Mouse (Mus musculus): ENCODE results near the gene Tmem72. TPM values are rescaled to one million over a fixed set of nuclear protein-coding genes. Genes with fewer than 3 reads are reported as not detected.
A peak's percentile ranks its signal among the peaks of the same experiment; 100 is the strongest.

Tmem72 gene
- total RNA-seq, 2 experiments from 2014 or later = 0.22 to 0.81 TPM

DNA sequence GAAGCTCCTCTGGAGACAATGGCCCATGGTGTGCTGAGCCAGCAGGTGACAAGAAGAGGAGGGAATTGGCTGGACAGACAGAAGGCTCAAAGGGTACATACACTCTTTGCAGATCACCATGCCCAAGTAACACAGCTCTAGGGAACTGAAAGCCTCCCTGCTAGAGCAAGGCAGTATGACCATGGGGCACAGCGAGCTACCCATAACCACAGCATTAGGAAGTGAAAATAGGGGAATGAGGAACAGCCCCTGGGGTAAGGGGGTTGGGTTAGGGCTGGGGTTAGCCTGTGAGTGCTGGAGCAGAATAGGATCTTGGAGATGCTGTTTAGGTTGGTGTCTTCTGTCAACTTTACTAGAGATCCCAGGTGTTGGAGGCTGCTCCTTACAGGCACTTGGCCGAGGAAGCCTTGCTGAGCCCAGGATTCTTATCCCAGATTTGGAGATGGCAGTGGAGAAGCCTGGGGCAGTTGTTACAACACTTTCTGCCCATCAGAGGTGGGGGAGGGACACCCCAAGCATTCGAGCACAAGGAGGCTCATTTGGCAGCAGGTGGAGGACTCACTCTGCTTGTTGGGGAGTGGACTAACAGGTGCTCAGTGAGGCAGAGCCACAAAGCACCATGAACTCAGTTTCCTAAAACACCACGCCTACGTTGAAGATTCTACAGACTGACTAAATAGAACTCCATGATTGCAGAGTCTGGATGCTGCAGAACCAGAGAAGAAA, 37.0 kb downstream of the Tmem72 start:
- no peak for DNase-seq

- no peak for DNase-seq
Measured at GRCm38 (mm10) chr6:116677321-116677720, 39.4 kb downstream of the Tmem72 start.

GRCm38 (mm10) chr6:116676355-116676913, 40.3 kb downstream of the Tmem72 start:
- DNase-seq = no peak

DNA sequence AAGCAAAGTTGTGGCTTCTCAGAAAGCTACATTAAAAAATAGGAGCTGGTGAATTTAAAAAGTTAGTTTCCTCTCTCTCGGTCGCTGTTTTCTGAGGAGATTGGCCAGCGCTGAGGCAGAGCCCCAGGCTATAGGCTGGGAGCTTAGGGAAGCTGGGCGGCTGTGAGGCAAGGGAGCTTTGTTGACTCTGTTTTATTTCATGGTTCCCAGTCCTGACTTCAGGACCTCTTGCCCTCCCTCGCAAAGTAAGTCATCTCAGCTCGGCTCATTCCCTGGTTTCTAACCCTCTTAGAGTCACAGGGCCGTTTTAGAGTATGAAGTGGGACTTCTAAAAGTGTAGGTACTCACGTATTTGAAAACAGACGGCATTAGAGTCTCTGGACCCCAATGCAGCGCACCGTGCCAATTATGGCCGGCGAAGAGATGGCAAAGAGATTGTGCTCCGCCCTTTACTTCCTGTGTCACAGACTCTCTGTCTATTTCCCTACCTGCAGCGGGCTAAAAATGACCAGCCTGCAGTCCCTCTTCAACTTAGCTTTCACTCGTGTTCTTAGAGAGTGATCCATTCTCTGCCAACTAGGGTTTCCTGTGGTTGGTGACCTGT, 42.3 kb downstream of the Tmem72 start:
- DNase-seq = no peak

GRCm38 (mm10) chr6:116673471-116674282, 43.0 kb downstream of the Tmem72 start, which contains the start of gene Rassf4:
TSS of gene Rassf4 (minus strand) at chr6:116673952.
- DNase-seq = peak; percentile 73 to 75

DNA sequence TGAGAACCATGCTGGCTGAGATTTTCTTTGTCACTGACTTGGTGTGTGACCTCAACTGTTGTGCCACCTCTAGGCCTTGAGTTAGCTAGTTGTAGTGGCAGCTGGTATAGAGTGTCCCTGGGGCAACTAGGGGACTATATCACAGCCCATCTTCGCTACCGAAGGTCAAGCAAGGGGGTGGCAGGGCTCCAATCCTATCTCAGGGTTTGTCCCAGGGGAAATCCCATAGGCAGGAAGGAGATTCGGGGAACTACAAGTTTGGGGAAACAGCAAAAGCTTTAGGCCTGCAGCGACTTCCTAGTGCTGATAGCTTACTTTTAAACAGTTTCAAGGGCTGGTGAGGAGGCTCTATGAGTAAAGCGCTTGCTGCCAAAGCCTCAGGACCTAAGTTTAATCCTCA, 44.4 kb downstream of the Tmem72 start:
- no peak for DNase-seq

GRCm38 (mm10) chr6:116671768-116672167, 44.9 kb downstream of the Tmem72 start:
- no peak for DNase-seq

DNA sequence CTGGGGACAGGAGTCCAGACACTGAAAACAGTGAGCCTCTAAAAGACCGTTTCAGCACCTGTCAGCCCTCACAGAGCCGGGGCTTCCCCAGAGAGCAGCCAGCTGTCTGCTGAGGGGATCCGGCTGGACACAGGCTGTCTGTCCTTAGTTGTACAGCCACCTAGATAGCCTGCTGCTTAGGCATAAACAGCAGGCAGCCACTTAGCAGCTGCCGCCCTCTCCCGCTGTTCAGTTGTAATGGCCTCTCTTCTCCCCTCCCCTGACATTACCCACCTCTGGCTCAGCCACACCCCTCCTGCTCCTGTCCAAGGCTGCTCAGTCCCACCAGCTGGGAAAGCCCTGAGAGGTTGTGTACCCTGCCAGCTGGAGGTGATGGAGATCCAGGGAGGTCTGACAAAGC, 45.7 kb downstream of the Tmem72 start:
- no peak for DNase-seq

DNA sequence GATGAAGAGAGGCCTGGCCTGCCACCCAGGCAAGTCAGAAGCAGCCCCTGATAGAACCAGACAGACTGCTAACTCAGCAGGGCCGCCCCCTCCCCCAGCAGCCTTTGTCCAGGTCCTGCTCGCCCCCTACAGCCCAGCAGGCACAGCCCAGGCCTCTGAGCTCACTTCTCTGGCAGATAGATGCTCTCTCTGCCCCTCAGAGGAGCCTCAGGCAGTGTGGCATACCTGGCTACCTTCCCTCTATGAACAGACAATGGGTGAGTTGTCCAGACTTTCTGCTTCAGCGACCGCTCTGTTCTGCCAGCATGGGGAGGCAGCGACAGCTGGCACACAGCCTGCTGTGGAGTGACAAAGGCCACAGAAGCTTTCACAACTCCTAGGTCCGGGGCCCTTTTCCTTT, 46.6 kb downstream of the Tmem72 start:
- DNase-seq = peak in 1 of 2 experiments; percentile 21

GRCm38 (mm10) chr6:116668682-116669470, 47.8 kb downstream of the Tmem72 start:
- no peak for DNase-seq

DNA sequence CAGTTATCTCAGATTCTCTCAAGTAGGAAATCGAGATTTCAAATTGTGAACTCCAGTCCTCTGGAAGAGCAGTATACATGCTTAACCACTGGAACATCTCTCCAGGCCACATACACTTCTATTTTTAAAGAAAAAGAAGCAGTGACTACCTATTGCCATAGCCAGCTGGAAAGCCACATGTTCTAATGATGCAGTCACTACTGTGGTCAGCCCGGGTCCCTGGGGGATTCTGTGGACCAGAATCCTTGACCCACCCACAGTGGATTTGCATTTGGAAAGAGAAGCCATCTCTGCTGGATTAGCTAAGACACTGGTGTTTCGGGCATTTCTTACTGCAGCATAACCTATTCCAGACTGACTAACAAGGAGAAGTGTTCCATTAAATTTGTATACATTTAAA, 49.3 kb downstream of the Tmem72 start:
- DNase-seq = no peak

GRCm38 (mm10) chr6:116666892-116667291, 49.8 kb downstream of the Tmem72 start:
- DNase-seq = no peak

DNA sequence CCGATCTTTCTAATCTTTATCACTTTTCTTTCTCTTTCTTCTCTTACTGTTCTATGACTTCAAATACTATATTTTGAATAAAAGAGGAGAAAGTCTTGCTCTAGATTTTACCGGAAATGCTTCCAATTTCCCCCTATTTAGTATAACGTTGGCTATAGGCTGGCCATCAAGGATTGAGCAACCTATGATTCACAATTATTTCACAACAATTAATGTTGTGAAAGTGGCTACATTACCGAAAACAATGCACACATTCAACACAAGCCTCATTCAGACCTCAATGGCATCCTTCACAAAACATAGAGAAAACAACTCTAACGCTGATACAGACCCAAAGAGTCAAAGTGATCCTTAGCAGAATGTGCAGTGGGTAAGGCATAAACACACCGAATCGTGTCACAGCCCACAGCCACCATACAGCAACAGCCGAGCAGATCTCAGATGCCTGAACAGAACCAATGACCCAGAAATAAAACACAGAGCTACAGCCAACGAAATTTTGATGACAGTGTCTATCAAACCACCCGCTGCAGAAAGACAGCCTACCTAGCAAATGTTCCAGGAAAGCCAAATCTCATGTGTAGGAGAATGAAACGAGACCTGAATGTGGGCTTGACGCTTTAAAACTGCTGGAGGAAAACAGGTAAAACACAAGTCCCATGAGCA, 50.5 kb downstream of the Tmem72 start:
- DNase-seq = no peak

GRCm38 (mm10) chr6:116664830-116665229, 51.9 kb downstream of the Tmem72 start:
- DNase-seq = no peak

DNA sequence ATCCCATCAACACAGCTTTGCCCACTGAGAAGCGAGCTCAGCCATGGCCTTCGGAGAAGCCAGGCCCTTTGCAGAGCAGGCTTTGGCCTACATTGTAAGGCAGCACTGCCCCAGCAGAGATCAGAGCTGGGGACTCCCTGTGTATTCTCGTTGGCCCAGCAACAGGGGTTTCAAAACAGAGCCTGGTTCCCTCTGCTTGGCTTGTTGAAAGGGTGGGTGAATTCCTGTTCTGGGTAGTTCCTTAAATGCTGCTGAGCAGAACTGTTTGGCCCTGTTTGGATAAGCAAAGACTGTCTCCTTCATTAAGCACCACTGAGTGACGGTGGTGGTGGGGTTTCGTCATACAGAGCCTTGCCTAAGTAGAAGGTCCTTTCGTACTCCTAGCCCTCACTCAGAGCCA, 52.7 kb downstream of the Tmem72 start:
- no peak for DNase-seq

DNA sequence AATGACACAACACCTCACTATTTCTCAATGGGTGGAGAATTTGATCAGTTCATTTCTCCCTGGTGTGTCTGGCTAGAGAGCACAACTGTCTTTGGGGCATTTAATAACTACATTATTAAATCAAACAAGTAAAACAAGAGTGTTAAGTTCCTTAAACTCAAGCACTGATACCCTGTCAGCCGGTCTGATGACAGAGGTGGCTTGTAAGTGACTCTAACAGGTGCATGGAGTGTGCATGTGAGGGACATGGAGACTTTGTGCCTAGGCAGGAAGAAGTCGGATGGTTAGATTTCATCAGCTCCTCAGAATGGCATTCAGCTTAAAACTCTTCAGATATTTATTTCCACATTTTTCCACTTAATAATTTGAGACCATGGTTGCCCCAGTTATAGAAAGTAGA, 53.3 kb downstream of the Tmem72 start:
- DNase-seq = no peak

GRCm38 (mm10) chr6:116653684-116654454, 62.8 kb downstream of the Tmem72 start:
- DNase-seq = peak in 1 of 2 experiments; percentile 30

GRCm38 (mm10) chr6:116653191-116653590, 63.5 kb downstream of the Tmem72 start:
- DNase-seq = no peak

DNA sequence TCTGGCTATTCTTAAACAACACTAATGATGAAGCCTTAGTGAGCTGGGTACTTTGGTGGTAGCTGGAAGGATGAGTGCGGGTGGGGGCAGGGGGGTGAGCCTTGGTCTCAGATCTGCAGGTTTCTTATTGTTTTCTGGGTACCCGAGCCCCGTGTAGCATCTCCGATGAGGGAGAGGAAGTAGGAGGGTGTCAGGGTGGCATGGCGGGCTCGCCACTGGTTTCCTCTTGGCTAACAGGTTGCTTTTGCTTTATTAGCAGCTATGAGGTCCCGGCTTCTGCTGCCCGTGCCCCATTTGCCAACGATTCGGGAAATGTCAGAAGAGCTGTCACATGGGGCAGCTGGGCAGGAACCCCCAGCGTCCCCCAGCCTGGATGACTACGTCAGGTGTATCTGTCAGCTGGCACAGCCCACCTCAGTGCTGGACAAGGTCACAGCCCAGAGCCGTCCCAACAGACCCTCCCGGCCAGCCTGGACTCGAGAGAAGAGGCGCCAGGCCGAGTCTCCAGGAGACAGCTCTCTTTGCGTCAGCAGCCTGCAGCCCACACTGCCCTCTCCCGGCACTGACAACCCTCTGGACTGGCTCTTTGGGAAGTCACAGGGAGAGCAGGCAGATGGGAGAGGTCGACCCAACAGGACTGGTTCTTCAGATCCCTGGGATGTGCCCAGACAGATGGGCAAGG, 65.1 kb downstream of the Tmem72 start:
- DNase-seq = no peak

- no peak for DNase-seq
Measured at GRCm38 (mm10) chr6:116650406-116650805, 66.3 kb downstream of the Tmem72 start, which contains the start of gene Depp1. TSS of gene Depp1 (plus strand) at chr6:116650609.
